Mouse (Mus musculus) stomach, embryonic 14.5 days (tissue): ENCODE measurements around the gene Dab1. TPM values are rescaled to one million over a fixed set of nuclear protein-coding genes. Genes with fewer than 3 reads are reported as not detected.

ENCODE experiments used
- ATAC-seq: fragments of 200-750 bp; cut with Nextera tagmentation; 2 replicates; pipeline ENCODE4 v1.8.0; 2017; ENCODE audit warnings: low read depth, moderate TSS enrichment; ENCODE audit not compliant: insufficient number of reproducible peaks, insufficient read depth, low FRiP score
- H3K27ac ChIP-seq: fragments of 300-500 bp; sonication (generic); 2 replicates; pipeline ENCODE4 v1.5.1; 2014; ENCODE audit warnings: mild to moderate bottlenecking, low read length, moderate library complexity, mixed read lengths
- H3K27me3 ChIP-seq: fragments of 300-500 bp; sonication (generic); 2 replicates; pipeline ENCODE4 v1.6.1; 2014; ENCODE audit warnings: low read length, control low read depth, mixed read lengths; ENCODE audit not compliant: control insufficient read depth, insufficient read depth
- H3K36me3 ChIP-seq: fragments of 300-500 bp; sonication (generic); 2 replicates; pipeline ENCODE4 v1.6.1; 2014; ENCODE audit warnings: mild to moderate bottlenecking, control low read depth, low read length, moderate library complexity, mixed read lengths; ENCODE audit not compliant: control insufficient read depth, insufficient read depth
- H3K4me1 ChIP-seq: fragments of 300-500 bp; sonication (generic); 2 replicates; pipeline ENCODE4 v1.6.1; 2014; ENCODE audit warnings: low read length, control low read depth, mixed read lengths; ENCODE audit not compliant: control insufficient read depth, insufficient read depth
- H3K4me2 ChIP-seq: fragments of 300-500 bp; sonication (generic); replicated peaks from 2 replicates; pipeline ENCODE4 v1.6.1; 2014; ENCODE audit warnings: low read depth, low read length, control low read depth
- H3K4me3 ChIP-seq: fragments of 300-500 bp; sonication (generic); 2 replicates; pipeline ENCODE4 v1.5.1; 2014; ENCODE audit warnings: low read depth, low read length, control low read depth
- H3K9ac ChIP-seq: fragments of 300-500 bp; sonication (generic); replicated peaks from 2 replicates; pipeline ENCODE4 v1.6.1; 2014; ENCODE audit warnings: low read depth, mild to moderate bottlenecking, control low read depth, low read length, moderate library complexity, mixed read lengths
- H3K9me3 ChIP-seq: fragments of 300-500 bp; sonication (generic); 2 replicates; pipeline ENCODE4 v1.6.1; 2016; ENCODE audit warnings: low read depth, low read length, control low read depth; ENCODE audit not compliant: control insufficient read depth
- WGBS: fragments of 180-500 bp; shearing (Covaris S2); extraction: QIAGEN DNeasy Blood & Tissue Kit; methylation state at CpG from one replicate; pipeline ENCODE4 v1.1.7; 2014; 5-methylcytosine and 5-hydroxymethylcytosine counted together
- polyA plus RNA-seq: library from polyadenylated mRNA; unstranded; fragments of >200 nt; fragmentation: Nextera tagmentation; extraction: Ambion mirVana; gene quantifications from 2 replicates; pipeline ENCODE4 v1.2.1, GENCODE M21; 2014

Gene Dab1
- polyA plus RNA-seq, 1 experiment from 2014 or later, result 8.5 TPM

- H3K9ac ChIP-seq, result no peak overlapping the region
- H3K4me3 ChIP-seq, result no peak overlapping the region
- ATAC-seq, result no peak
- no peaks in the 10 kb centered on the region for H3K9me3 ChIP-seq
- H3K4me2 ChIP-seq, result no peak overlapping the region
- 69% methylated on average over 4 of the region's 4 CpGs for WGBS
- no peaks in the 10 kb centered on the region for H3K36me3 ChIP-seq
- H3K4me1 ChIP-seq, result no peaks in the 10 kb centered on the region
- H3K27ac ChIP-seq, result no peak overlapping the region
- no peaks in the 10 kb centered on the region for H3K27me3 ChIP-seq
These were observed 87.3 kb downstream of the Dab1 start for GRCm38 (mm10) chr4:103706501-103706900.

GRCm38 (mm10) chr4:103707140-103707539 lies 88.0 kb downstream of the Dab1 start:
- Histone ChIP-seq H3K4me1 (no peaks in the 10 kb centered on the region), H3K27me3 (no peaks in the 10 kb centered on the region), H3K4me3 (no peak overlapping the region), H3K36me3 (no peaks in the 10 kb centered on the region), H3K4me2 (no peak overlapping the region), H3K27ac (no peak overlapping the region), H3K9me3 (no peaks in the 10 kb centered on the region), H3K9ac (no peak overlapping the region)
- 64% methylated on average over 1 of the region's 1 CpGs for WGBS
- no peak for ATAC-seq

GRCm38 (mm10) chr4:103711353-103711752 lies 92.2 kb downstream of the Dab1 start:
- Histone ChIP-seq H3K4me2 (no peak overlapping the region), H3K27ac (no peak overlapping the region), H3K27me3 (no peaks in the 10 kb centered on the region), H3K4me1 (no peaks in the 10 kb centered on the region), H3K4me3 (no peak overlapping the region), H3K36me3 (no peaks in the 10 kb centered on the region), H3K9me3 (no peaks in the 10 kb centered on the region), H3K9ac (no peak overlapping the region)
- WGBS, result 88% methylated on average over 6 of the region's 6 CpGs
- ATAC-seq, result no peak

GRCm38 (mm10) chr4:103713921-103714320 lies 94.8 kb downstream of the Dab1 start:
- H3K4me2 ChIP-seq, result no peak overlapping the region
- 80% methylated on average over 4 of the region's 4 CpGs for WGBS
- no peaks in the 10 kb centered on the region for H3K9me3 ChIP-seq
- H3K4me3 ChIP-seq, result no peak overlapping the region
- H3K36me3 ChIP-seq, result no peaks in the 10 kb centered on the region
- H3K9ac ChIP-seq, result no peak overlapping the region
- no peaks in the 10 kb centered on the region for H3K27me3 ChIP-seq
- no peak overlapping the region for H3K27ac ChIP-seq
- no peaks in the 10 kb centered on the region for H3K4me1 ChIP-seq
- ATAC-seq, result no peak

GRCm38 (mm10) chr4:103714991-103715390 lies 95.8 kb downstream of the Dab1 start:
- H3K4me2 ChIP-seq, result no peak overlapping the region
- H3K9me3 ChIP-seq, result no peaks in the 10 kb centered on the region
- 75% methylated on average over 7 of the region's 7 CpGs for WGBS
- no peaks in the 10 kb centered on the region for H3K4me1 ChIP-seq
- no peak for ATAC-seq
- no peaks in the 10 kb centered on the region for H3K36me3 ChIP-seq
- H3K9ac ChIP-seq, result no peak overlapping the region
- H3K27ac ChIP-seq, result no peak overlapping the region
- no peaks in the 10 kb centered on the region for H3K27me3 ChIP-seq
- H3K4me3 ChIP-seq, result no peak overlapping the region

- WGBS, result 79% methylated on average over 4 of the region's 4 CpGs
- ATAC-seq, result no peak
- no peaks in the 10 kb centered on the region for H3K4me1 ChIP-seq
- H3K9me3 ChIP-seq, result no peaks in the 10 kb centered on the region
- no peaks in the 10 kb centered on the region for H3K27me3 ChIP-seq
- H3K27ac ChIP-seq, result no peak overlapping the region
- no peaks in the 10 kb centered on the region for H3K36me3 ChIP-seq
- H3K9ac ChIP-seq, result no peak overlapping the region
- no peak overlapping the region for H3K4me2 ChIP-seq
- no peak overlapping the region for H3K4me3 ChIP-seq
These were observed 96.4 kb downstream of the Dab1 start for GRCm38 (mm10) chr4:103715568-103715967.

GRCm38 (mm10) chr4:103722738-103723137 lies 103.6 kb downstream of the Dab1 start:
- no peaks in the 10 kb centered on the region for H3K36me3 ChIP-seq
- no peak overlapping the region for H3K9ac ChIP-seq
- 93% methylated on average over 1 of the region's 1 CpGs for WGBS
- no peaks in the 10 kb centered on the region for H3K9me3 ChIP-seq
- ATAC-seq, result no peak
- H3K4me3 ChIP-seq, result no peak overlapping the region
- H3K27me3 ChIP-seq, result no peaks in the 10 kb centered on the region
- no peak overlapping the region for H3K27ac ChIP-seq
- H3K4me2 ChIP-seq, result no peak overlapping the region
- no peaks in the 10 kb centered on the region for H3K4me1 ChIP-seq

GRCm38 (mm10) chr4:103726486-103726885 lies 107.3 kb downstream of the Dab1 start:
- Histone ChIP-seq H3K27me3 (no peaks in the 10 kb centered on the region), H3K9me3 (no peaks in the 10 kb centered on the region), H3K4me2 (no peak overlapping the region), H3K4me1 (no peaks in the 10 kb centered on the region), H3K36me3 (no peaks in the 10 kb centered on the region), H3K27ac (no peak overlapping the region), H3K9ac (no peak overlapping the region), H3K4me3 (no peak overlapping the region)
- WGBS, result 76% methylated on average over 2 of the region's 2 CpGs
- ATAC-seq, result no peak

- Histone ChIP-seq H3K4me2 (no peak overlapping the region), H3K4me1 (no peaks in the 10 kb centered on the region), H3K9me3 (no peaks in the 10 kb centered on the region), H3K9ac (no peak overlapping the region), H3K4me3 (no peak overlapping the region), H3K36me3 (no peaks in the 10 kb centered on the region), H3K27ac (no peak overlapping the region), H3K27me3 (no peaks in the 10 kb centered on the region)
- no peak for ATAC-seq
- WGBS, result 80% methylated on average over 6 of the region's 6 CpGs
These were observed 118.0 kb downstream of the Dab1 start for GRCm38 (mm10) chr4:103737185-103737584.
